11 mouse cellular contexts compared by ENCODE assay signal in genomic region chr7:73275814-73276271, GRCm38 (mm10).
DNase-seq lines count a peak whose midpoint lies in the region; ATAC-seq and TF ChIP-seq lines count a peak whose summit lies in the region.
"Had no signal": no experiment of that assay in that cellular context is flagged by ENCODE, and none has a peak within 500 bp of the region (broad histone marks: within the 10 kb centered on the region; RNA-seq: fewer than 3 reads in every experiment).

No protein-coding gene starts in this region.

- 59% methylated on average over 9 of the region's 9 CpGs for WGBS in heart, embryonic 10.5 days
- WGBS in cerebellum, adult 2 months: 89% methylated on average over 9 of the region's 9 CpGs
- WGBS in midbrain, postnatal 0 days: 86% methylated on average over 9 of the region's 9 CpGs

- no peaks in the 10 kb centered on the region for H3K27me3 ChIP-seq in heart, embryonic 10.5 days (ENCODE audit: insufficient read depth, poor library complexity, severe bottlenecking)
- H3K27me3 ChIP-seq in cerebellum, adult 2 months (ENCODE audit: control insufficient read depth, insufficient read depth, low read length): no peaks in the 10 kb centered on the region
- H3K27me3 ChIP-seq in midbrain, postnatal 0 days (ENCODE audit: insufficient read depth, low read length): no peaks in the 10 kb centered on the region
- H3K27me3 ChIP-seq: limb, embryonic 13.5 days had no signal

- no peaks in the 10 kb centered on the region for H3K9me3 ChIP-seq in heart, embryonic 10.5 days
- no peaks in the 10 kb centered on the region for H3K9me3 ChIP-seq in midbrain, postnatal 0 days (ENCODE audit: low read length)

- no peak for TF ChIP-seq POLR2A in cerebellum, adult 2 months (IDR thresholded peaks at IDR 0.05; ENCODE audit: borderline replicate concordance, insufficient read depth, low read length)

- ATAC-seq in midbrain, postnatal 0 days (ENCODE audit: low FRiP score): no peak

- no peak overlapping the region for H3K9ac ChIP-seq in midbrain, postnatal 0 days (replicated peaks; ENCODE audit: low read length, poor library complexity, severe bottlenecking)
- H3K9ac ChIP-seq: limb, embryonic 13.5 days had no signal

- no peaks in the 10 kb centered on the region for H3K4me1 ChIP-seq in heart, embryonic 10.5 days
- H3K4me1 ChIP-seq in cerebellum, adult 2 months (ENCODE audit: control insufficient read depth, insufficient read depth, low read length): peaks cover 21% of the 10 kb centered on the region
- H3K4me1 ChIP-seq in midbrain, postnatal 0 days (ENCODE audit: insufficient read depth, low read length): no peaks in the 10 kb centered on the region
- H3K4me1 ChIP-seq: limb, embryonic 13.5 days had no signal

- no peak overlapping the region for H3K27ac ChIP-seq in heart, embryonic 10.5 days
- no peak overlapping the region for H3K27ac ChIP-seq in cerebellum, adult 2 months (ENCODE audit: insufficient read depth, low read length)
- H3K27ac ChIP-seq in midbrain, postnatal 0 days (ENCODE audit: low read depth, low read length): no peak overlapping the region
- H3K27ac ChIP-seq: kidney, postnatal 0 days; limb, embryonic 13.5 days had no signal

- H3K4me3 ChIP-seq in heart, embryonic 10.5 days: no peak overlapping the region
- H3K4me3 ChIP-seq in cerebellum, adult 2 months (replicated peaks; ENCODE audit: insufficient read depth, low read depth, low read length): no peak overlapping the region
- H3K4me3 ChIP-seq in midbrain, postnatal 0 days (ENCODE audit: low read depth, low read length): no peak overlapping the region
- H3K4me3 ChIP-seq: limb, embryonic 13.5 days had no signal

- no peaks in the 10 kb centered on the region for H3K36me3 ChIP-seq in heart, embryonic 10.5 days
- no peaks in the 10 kb centered on the region for H3K36me3 ChIP-seq in midbrain, postnatal 0 days (ENCODE audit: insufficient read depth, low read length)
- H3K36me3 ChIP-seq: limb, embryonic 13.5 days had no signal

- peak; percentile 98 for DNase-seq in heart, adult 11 months
- DNase-seq in heart, embryonic 10.5 days (ENCODE audit: low spot score): no peak
- DNase-seq in adrenal gland, adult 8-10 months: peak; percentile 28
- peak; percentile 74 for DNase-seq in heart, adult 8-10 months (ENCODE audit: low spot score)
- peak; percentile 65 for DNase-seq in lung, postnatal 25 days (ENCODE audit: low spot score)
- no peak for DNase-seq in right cerebral cortex, postnatal 10 days (ENCODE audit: low spot score in 2 of 2)
- no peak for DNase-seq in cerebellum, adult 2 months
- no peak for DNase-seq in midbrain, postnatal 0 days (ENCODE audit: low spot score)
- DNase-seq: right cerebral cortex, adult 18-20 months had no signal

- no peak for TF ChIP-seq CTCF in cerebellum, adult 2 months (IDR thresholded peaks at IDR 0.05; ENCODE audit: borderline replicate concordance, insufficient read depth, low read depth, low read length)
- no peak for TF ChIP-seq CTCF in midbrain, postnatal 0 days (IDR thresholded peaks at IDR 0.05)

- no peak overlapping the region for H3K4me2 ChIP-seq in midbrain, postnatal 0 days (ENCODE audit: low read depth, low read length, poor library complexity, severe bottlenecking)
- H3K4me2 ChIP-seq: limb, embryonic 13.5 days had no signal

Comparison
In these comparisons a context has a peak if more than half of its experiments do, and no peak if none do; other contexts are left out.
1. DNase-seq: peak in heart, adult 11 months (single experiment), adrenal gland, adult 8-10 months (single experiment), heart, adult 8-10 months (single experiment) and lung, postnatal 25 days (single experiment); none in heart, embryonic 10.5 days (single experiment), right cerebral cortex, postnatal 10 days (0 of 2), cerebellum, adult 2 months (0 of 2) and midbrain, postnatal 0 days (single experiment).